Mouse (Mus musculus) layer of hippocampus, adult 18-20 months (tissue): ENCODE measurements around the gene Fbxo10. TPM values are rescaled to one million over a fixed set of nuclear protein-coding genes. Genes with fewer than 3 reads are reported as not detected.
"Not testable (repeated sequence)": the region's sequence is repeated elsewhere in the genome, so short reads cannot be mapped to it uniquely, and the experiment has no call there.

ENCODE experiments used
- DNase-seq, 2 experiments: peaks; one replicate each; pipeline ENCODE4 v3.0.0; 2022; ENCODE audit warnings: low spot score in 2 of 2
- total RNA-seq, 2 experiments: library from RNA; stranded (reverse); gene quantifications; 2 replicates each; pipeline ENCODE4 v1.2.3; 2021

The Fbxo10 gene
- total RNA-seq, 2 experiments from 2014 or later = 45.2 to 47.4 TPM

DNA sequence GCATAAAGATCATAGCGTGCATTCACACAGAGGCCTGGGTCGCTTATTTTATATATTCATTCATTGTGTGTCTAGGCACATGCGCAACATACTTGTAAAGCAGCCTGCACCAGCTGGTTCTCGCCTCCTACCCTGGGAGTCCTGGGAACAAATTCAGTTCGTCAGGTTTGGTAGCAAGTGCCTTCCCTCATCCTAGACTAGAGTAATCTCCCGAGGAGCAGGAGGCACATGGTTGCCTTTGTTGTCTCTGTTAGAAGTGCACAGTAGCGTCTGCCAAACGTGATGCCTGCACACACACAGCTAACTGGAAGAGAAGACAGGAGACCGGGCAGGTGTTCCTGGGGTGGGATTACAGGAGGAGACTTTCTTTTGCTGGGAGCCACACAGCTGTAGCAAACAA is 36.4 kb downstream of the Fbxo10 start:
- peak; percentile 40 to 74 for DNase-seq

DNA sequence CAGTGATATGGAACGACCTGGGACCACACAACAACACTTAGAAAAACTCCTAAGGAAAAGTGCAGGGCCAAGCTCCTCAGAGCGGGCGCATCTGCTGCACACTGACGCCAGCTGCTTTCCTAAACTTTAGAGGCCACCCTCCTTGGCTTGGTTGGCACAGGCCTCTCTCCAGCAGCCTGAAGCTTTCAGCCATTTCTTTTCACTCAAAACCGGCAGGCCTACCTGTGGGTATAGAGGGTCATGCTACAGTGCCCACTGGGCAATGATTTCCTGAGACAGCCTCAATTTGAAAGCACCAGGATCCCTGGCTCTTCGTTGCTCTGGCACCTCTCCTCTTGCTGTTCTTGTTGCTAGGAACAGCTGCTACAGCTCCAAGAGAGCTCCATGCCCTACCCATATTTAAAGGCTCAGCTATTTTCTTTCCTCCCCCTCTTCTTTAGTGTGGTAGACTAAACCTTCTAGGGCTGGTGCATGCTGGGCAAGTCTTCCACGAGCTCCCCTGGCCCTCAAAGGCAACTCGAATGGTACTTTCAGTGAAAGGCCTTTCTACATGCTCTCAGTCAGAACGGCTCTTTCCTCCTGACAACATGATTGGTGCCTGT is 37.0 kb downstream of the Fbxo10 start:
- DNase-seq = no peak

GRCm38 (mm10) chr4:45046679-45047078 is 37.7 kb downstream of the Fbxo10 start:
- DNase-seq = no peak

DNA sequence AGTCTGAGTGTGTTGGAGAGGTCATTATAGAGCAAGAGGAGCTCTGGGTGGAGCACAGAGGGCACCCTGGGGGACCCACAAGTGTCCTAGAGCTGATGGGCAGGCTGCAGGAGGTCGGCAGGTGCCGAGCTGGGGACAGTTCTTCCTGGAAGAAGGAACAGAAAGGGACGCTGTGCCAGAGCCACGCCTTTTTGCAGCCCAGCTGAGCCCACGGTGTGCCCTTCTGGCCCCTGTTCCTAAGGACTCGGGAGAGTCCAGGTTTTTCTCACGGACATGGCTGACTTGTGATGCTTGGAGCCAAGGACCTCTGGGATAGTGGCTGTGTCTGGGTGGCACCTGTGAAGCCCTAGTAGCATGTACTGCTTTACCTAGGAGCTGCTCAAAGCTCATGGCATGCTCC is 43.6 kb downstream of the Fbxo10 start:
- no peak for DNase-seq

DNA sequence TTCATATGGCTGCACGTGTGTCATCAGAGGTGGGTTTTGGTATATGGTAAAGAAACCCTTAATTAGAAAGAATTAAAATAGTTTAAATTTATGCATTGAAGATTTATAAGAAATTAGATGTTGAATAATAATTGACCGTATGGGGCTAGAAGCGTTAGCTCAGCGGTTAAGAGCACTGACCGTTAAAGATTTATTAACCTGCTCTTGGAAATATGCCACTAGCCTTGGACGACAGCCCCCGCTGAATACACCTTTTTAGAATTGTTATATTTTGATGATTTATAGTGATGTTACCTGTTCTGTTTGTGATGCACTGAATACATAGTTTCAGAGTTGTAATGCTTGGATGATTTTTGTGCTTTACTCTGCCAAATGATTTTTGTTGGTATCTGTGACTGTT is 44.9 kb downstream of the Fbxo10 start:
- not testable (repeated sequence) for DNase-seq

DNA sequence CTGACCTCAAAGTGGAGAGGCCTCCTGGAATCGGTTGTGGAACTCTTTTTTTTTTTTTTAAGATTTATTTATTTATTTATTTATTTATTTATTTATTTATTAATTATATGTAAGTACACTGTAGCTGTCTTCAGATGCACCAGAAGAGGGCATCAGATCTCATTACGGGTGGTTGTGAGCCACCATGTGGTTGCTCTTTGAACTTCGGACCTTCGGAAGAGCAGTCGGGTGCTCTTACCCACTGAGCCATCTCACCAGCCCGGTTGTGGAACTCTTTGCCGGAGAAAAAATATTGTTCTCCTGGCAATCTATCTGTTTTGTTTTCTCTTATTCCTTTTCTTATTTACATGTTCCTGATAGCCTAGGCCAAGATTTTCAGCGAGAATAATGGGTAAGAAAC is 45.5 kb downstream of the Fbxo10 start:
- not testable (repeated sequence) for DNase-seq

DNA sequence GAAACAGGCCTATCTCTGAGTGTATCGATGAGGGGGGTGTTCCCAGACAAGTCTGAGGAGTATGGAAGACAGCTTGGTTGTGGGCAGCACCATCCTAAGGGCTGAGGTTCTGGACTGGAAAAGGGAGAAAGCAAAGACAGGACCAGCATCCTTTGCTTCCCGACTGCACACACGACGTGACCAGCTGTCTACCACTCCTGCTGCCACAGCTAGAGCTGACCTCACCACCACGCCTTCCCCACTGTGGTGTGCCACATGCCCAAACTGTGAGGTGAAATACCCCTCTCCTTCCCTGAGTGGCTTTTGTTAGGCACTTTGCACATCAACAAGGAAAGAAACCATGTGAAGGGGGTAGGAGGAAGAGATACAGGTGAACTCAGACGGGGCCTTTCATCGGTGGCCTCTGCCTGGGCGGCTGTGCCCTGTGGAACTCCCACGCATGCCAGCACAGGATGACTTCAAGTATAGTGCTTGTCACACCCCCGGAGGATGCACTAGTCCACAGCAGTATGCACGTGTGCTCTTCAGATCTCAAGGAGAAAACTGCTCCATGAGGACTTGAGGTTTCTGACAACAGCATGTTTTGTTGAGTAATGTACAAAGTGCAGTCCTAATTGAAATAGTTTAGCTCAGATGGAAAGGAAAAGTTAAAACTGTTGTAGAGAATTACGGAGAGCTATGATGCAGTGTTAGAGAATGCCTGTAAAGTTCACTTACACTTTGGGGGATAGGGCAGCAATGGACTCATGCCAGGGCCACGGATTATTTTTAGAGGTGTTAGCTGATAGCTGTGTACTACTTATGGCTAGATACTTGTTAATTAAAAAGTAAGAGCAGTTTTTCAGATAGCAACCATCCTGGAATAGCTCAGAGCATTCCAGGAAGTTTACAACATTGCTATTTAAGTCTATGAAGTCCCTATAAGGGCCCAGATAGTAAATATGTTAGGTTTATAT is 46.7 kb downstream of the Fbxo10 start:
- no peak for DNase-seq

DNA sequence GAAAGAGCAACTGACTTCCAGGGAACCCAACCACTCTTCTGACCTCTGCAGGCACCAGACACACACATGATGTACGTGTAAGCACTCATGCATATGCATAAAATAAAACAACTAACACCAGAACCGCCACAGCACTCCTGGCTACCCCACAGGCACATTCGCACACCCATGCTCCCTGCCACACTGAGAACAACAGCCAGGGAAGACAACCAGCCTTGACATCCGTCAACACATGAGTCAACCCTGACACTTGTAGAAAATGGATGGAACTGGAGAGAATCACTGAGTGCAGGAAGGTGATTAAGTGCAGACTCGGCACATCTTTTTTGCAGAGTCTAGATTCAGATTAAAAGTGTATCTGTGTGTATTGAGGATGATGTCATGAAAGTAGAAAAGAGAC is 47.8 kb downstream of the Fbxo10 start:
- no peak for DNase-seq

DNA sequence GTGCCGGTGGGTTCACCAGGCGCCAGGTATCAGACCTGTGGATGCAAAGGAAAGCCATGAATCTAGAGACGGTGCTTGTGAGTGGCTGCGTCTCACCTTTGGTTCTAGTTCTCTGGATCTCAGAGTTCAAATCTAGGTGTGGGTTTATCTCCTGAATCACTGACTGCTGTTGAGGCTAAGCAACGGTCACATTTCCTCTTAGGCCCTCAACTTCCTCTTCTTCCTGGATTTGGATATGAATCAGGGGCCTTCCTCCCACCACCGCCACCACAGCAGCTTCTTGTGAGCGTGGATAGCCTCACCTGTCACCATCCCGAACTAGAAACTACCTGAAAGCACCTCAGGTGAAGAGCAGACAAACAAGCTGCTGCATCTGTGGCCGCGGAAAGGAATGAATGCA is 48.4 kb downstream of the Fbxo10 start:
- DNase-seq = no peak

DNA sequence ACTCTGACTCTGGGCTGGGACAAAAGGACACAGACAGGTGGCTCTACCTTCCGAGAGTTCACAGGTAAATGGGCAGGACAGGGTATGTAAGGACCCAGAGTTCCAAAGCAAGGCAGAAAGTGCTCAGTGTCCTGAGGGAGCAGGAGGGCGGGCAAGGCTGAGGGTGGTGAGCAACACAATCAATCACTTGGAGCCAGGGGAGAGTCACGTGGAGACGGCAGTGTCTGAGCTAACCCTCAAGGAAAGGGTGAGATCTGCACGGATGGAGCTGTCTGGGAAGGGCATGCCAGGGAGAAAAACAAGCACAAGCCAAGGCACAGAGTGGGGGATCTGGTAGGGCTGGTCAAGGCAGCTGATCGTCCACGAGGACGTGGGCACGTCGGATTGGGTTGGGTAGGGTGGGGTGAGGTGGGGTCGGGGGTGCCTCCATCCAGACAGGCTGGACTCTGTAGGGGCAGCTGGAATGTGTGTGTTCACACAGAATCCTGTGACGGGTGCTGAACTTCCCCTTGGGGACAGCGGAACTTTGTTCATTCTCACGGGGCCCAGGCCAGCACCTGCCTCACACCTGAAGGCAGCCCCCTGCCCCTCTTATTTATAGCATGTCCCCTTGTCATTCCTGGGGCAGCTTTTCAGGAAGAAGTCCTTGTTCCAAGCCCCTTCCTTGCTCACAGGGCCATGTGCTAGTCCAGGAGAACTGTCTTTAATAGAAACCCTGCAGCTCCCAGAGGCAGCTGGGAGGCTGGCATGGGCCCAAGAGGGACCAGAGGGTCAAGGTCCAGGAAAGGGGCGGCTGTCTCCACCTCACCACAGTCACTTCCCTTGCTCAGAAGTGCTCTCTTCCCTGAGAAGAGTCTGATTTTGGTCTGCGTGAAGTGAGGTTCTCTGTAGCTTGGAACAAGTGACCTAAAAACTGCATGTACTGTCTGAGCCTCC is 49.4 kb downstream of the Fbxo10 start:
- DNase-seq = no peak

- DNase-seq = no peak
These were observed 51.8 kb downstream of the Fbxo10 start for GRCm38 (mm10) chr4:45032586-45032985.

GRCm38 (mm10) chr4:45026459-45026858 is 57.9 kb downstream of the Fbxo10 start:
- no peak for DNase-seq

DNA sequence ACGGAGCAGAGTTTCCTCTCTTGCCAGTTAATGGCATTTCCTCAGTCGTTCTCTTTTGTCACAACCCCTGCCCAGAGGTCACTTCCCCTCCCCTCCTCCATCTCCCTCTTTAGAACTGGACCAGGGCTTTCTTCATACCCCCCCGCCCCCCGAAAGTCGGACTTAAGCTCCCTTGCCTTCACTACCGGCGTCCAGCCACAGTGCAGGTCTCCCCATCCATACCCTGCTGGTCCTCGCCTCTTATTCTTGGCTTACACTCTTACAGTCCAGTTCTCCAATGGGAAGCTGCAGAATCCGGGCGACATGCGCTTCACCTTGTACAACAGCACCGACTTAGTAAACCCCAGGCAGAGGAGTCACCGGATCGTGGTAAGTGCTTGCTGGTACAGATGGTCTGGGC is 65.4 kb downstream of the Fbxo10 start:
- DNase-seq = no peak

GRCm38 (mm10) chr4:45018452-45018980 is 65.9 kb downstream of the Fbxo10 start, which contains the start of gene Polr1e:
TSS of gene Polr1e (plus strand) at chr4:45018583.
- peak; percentile 71 to 89 for DNase-seq

GRCm38 (mm10) chr4:45015615-45016014 is 68.8 kb downstream of the Fbxo10 start:
- peak; percentile 36 to 82 for DNase-seq

- no peak for DNase-seq
These were observed 70.9 kb downstream of the Fbxo10 start for GRCm38 (mm10) chr4:45013537-45013936.

DNA sequence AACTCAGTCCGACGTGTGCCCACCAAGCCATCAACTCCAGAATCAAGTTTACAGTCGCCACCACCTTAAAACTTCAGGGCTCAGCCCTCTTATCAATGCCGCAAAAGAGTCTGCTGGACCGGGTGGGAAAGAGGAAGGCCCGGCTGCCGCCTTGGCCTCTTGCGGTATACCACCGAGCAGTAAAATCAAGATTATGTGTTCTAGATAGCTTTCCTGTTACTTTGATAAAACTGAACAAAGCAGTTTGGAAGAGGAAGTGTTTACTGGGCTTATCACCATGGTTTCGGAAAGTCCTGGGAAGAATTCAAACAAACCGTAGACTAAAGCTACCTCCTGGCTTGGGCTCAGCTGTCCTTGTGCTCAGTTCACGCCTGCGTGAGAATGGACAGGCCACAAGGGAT is 71.4 kb downstream of the Fbxo10 start:
- no peak for DNase-seq

DNA sequence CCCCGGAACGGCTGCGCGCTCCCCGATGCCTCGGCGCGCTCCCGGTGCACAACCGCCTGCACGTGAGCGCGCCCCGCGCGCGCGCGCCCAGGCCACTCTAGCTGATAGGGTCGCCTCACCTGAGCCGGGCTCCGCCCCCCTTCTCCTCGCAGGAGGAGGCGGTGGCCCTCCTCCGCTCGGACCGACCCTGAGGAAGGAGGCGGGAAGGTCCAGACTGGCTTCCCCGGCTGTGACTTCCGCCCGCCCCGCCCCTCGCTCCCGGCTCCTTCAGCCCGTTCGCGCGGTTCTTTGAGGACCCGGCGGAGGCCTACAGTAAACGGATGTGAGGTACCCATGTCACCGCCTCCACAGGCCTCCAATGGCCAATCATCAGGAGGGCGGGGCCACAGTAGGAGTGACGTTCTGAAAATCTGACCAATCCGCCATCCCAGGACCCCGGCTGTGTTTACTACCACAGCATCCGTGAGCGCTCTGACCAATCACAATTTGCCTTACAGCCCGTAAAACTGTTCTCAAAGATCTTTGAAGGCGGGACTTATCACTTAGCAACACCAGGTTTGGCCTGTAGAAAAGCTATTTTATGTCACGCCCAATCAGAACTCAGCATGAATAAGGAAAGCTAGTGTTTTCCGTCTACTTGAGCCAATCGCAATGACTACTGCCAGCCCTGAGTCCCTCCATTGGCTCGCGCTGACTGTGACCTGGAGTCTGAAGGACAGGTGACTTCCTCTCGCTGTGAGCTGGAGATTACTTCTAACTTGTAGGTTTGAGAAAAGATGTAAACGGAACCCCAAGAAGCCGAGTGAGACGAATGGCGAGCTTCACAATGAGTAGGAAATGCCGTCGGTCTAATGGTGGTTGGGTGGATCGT is 72.1 kb downstream of the Fbxo10 start, which contains the start of gene Zbtb5:
Gene Zbtb5, minus strand, starts transcription at position 308 of the 871 bp plus-strand sequence.
- DNase-seq = peak; percentile 100

DNA sequence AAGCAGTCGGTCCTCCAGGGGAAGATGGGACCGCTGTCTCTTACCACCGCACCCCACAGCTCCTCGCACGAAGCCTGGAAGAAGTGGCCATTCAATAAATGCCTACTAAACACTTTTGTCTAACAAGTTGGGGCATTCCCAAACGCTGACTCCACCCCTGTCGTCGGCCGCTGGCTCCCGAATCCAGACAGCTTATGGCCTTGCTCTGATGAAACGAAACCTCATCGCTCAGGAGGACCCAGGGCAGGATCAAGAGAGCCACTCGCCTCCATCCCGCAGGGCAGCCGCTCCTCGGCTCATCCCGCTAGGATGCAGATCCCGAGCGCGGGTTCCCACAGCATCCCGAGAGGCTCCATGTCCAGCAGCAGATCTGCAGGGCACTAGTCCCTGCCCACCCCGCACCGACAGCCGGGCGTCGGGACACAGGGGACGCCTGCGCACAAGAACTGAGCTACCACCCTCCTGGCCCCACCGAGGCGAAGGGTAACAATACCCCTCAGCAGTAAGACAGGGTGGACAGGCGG is 72.8 kb downstream of the Fbxo10 start:
- no peak for DNase-seq
